Mouse (Mus musculus) brain, embryonic 18.5 days (tissue): ENCODE data around the gene Il2ra.
A peak's percentile ranks its signal among the peaks of the same experiment; 100 is the strongest.
"Not testable (repeated sequence)": the region's sequence is repeated elsewhere in the genome, so short reads cannot be mapped to it uniquely, and the experiment has no call there.

Experiments used
- DNase-seq: peaks from one replicate; pipeline ENCODE4 v3.0.0-alpha.2; 2012; ENCODE audit warnings: low read depth, low spot score

Il2ra gene

DNA sequence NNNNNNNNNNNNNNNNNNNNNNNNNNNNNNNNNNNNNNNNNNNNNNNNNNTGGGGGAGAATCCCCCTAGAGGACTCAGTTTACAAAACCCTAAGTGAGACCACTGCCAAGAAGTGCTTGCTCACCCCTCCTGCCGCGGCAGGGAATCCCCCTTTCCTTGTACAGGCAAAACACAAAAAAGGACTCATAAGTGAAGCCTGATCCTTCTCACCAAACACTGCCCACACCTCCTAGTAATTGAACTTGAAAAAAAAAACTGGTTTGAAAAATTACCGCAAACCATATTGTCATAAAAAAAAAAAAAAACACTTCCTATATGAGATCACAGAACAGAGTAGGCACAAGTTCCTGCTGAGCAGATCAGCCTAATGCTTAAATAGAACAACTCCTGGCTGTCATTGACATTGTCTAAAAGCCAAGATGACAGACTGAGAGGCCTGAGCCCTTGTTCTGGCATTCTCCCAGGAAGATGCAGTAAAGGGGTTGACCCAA, at the start of gene Il2ra:
Gene Il2ra, plus strand, starts transcription at position 357 of the 491 bp plus-strand sequence.
- DNase-seq = no peak

DNA sequence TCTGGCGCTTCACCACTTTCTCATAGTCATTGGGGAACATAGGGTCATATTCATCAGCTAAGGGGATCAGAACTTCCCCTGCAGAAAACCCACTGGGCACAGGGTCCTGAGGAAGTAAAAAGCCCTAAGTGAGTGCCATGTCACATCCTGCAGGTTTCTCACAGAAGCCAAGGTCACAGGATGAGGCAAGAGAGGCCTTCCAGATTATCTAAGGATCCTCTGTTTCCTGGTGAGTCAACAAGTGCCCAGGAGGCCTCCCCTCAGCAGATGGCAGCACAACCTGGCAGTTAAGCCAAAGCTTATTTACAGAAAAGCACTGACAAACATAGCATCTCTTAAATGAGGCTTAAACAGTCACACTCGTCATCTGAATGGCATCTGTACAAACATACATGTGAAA, 45.9 kb upstream of the Il2ra start:
- DNase-seq = no peak

DNA sequence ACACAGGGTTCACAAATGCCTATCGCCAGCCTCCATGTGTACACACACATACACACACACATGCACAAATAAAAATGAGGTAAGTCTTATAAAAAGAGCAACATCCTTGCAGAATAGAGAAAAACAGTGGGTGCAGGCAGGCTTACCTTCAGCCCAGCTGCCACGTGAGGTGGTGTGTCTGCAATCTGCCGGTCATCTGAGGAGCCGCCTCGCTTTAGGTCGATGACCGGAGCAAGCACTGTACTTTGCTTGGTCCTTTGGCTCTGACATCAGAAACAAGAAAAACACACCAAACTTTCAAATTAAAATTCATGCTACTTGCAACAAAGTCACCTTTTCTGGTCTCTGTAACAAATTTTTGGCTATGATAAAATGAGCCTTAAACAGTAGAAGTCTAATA, 44.7 kb upstream of the Il2ra start:
- no peak for DNase-seq

DNA sequence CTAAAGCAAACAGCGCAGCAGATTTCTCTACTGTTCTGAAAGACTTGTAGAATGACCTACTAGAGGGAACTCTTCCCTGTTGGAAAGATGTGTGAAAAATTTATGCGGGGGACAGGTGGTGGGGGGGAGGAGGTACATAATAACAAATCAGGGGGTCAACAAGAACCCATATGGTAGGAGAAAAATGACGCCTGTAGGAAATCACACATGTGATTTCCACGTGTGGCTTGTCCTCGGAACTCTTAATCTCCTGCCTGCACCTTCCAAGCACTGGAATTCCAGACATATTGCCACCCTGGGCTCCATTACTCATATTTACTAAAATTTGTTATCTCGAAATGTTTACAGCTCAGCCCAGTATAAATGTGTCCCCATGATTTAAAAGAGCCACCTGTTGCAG, 40.8 kb upstream of the Il2ra start:
- DNase-seq = no peak

DNA sequence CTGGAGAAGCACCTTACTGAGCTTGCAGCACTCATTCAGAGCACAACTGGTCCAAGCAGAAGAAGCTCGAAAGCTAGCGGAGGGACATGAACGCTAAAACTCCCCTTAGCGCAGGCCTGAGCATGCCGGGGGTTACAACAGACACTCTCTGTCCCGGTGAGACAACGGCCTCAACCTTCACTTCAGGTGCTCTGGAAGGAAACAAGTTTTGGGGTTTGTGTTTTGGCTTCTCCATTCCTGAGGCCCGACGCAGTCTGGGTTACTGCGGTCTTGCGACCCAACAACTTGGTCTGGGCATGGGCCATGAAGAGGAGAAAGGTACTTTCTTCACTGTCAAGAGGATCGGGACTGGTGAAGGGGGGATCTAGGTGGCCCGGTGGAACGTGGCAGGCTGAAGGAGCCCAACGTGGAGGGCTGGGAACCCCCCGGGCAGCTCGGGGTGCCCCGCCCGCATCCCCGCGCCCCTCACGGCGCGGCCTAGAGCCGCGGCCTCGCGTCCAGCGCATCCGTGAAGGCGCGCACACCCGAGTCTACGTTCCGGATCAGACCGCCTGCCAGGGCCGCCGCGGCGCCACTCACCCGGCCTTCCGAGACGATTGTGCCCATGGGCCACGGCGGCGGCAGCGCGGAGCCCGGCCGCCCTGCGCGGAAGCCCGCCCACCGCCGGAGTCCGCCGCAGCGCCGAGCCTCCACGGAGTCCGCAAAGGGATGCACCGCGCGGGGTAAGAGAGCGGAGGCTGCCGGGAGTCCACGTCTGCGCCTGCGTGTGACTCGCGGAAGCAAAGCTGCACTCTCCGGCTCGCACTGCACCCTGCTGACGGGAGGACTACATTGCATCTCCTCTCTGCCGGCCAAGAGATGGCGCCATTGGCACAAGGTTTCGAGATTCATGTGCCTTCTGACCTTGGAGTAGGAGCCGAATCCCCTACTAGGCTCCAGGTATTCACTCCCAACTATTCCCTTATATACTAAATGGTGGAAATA, 39.8 kb upstream of the Il2ra start:
- DNase-seq = peak; percentile 84

DNA sequence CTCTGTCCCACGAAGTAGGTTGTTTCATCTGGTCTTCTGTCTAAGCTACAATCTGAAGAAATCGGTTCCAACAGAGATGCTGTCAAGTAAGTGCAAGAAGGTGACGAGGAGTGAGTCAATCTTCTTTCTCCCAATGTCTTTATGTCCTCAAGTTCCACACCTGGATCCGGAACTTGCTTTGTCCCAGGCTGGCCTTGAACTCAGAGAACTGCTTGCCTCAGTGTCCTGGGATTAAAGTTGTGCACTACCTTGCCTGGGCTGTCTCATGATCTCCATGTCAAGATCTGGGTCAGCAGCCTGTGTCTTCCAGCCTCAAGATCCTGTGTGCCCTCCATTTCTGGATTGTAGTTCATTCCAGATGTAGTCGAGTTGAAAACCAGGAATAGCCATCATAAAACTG, 38.6 kb upstream of the Il2ra start, which contains the start of gene Rbm17:
Gene Rbm17, minus strand, starts transcription at position 101 of the 400 bp plus-strand sequence.
- no peak for DNase-seq

DNA sequence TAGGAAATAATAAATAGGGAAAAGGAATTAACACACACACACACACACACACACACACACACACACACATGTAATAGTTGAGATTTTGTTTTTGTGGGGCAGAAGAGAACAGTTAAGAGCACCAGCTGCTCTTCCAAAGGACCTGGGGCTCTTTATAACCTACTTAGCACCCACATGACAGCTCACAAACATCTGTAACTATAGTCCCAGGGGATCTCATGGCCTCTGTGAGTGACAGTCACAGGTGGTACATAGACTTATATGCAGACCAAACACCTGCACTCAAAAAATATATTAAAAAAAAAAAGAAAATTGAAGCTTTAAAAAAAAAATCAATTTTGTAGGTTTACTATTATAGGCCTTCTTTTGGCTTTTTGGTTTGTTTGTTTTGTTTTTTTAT, 37.7 kb upstream of the Il2ra start:
- DNase-seq = no peak

DNA sequence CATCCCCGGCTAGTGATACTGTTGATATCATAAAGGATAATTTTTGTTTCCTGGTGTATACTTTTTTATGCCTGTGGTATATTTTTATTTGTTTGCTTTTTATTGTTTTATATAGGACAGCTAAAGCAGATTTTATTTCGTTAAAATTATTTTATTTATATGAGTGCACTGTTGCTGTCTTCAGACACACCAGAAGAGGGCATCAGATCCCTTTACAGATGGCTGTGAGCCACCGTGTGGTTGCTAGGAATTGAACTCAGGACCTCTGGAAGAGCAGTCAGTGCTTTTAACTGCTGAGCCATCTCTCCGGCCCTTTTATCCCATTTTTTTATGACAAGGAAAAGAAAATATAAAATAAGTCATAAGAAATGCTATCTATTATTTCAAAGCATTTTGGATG, 35.9 kb upstream of the Il2ra start:
- DNase-seq = not testable (repeated sequence)

DNA sequence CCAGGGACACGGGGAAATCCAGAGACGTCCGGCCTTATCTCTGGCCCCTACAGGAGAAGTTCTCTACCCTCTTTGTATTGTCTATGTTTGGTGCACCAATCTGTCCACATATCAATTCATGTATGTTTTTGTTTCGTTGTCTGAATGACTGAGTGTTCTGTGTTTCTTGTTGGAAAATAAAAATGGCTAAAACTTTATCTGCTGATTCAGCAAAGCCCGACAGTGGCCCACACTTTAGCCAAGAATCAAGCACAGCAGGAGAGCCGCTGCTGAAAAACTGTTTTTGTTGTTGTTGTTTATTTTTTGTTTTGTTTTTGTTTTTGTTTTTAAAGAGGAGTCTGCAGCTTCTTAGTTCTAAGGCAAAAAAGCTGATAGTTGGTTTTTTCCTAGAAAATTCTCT, 29.7 kb upstream of the Il2ra start:
- not testable (repeated sequence) for DNase-seq

DNA sequence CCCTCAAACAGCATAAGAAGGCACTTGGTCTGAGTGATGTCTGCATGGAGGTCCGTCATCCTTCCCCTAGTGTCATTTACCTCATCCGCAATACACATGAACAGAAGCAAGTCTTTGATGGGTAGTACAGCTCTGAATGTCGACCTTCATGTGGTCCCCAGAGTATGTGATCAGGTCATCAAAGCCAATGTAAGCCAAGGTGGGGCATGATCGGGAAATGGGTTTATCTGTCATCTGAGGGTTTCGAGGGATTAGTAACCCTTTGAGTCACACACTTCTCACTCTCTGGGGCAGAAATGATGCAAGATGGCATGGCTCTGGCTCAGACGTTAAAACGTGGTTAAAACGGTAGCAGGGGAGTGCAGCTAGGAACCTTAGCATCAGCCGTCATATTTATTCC, 25.8 kb upstream of the Il2ra start:
- no peak for DNase-seq

DNA sequence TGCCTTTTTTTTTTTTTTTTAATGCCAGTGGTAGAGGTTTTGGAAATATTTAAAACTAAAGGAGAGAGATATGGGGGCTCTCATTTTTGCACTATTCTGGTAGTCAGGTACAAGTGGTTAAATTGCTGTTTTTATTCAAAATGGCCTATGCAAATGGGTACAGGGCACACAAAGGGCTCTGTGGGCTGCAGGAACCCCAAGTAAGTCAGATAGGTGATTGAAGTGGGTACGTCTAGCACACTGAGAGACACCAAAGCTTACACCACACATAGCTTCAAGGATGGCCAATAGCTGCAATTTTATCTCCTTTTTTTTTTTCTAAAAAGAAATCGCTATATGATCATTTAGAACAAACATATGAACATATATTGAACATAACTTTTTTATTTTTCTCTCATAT, 23.0 kb upstream of the Il2ra start:
- DNase-seq = no peak

DNA sequence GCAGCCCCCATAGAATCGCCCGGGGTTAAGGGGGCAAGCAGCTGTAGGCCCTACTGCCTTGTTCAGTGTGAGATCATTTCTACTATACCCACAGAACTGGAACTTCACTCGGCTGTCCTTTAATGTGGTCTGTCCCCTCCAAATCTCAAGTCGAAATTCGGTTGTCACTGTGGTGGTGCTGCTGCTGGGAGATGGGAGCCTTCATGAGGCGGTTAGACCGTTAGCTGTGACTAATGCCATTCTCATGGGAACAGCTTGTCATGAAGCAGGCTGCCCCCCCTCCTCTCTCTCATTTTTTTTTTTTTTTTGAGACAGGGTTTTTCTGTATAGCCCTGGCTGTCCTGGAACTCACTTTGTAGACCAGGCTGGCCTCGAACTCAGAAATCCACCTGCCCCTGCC, 19.4 kb upstream of the Il2ra start:
- no peak for DNase-seq

DNA sequence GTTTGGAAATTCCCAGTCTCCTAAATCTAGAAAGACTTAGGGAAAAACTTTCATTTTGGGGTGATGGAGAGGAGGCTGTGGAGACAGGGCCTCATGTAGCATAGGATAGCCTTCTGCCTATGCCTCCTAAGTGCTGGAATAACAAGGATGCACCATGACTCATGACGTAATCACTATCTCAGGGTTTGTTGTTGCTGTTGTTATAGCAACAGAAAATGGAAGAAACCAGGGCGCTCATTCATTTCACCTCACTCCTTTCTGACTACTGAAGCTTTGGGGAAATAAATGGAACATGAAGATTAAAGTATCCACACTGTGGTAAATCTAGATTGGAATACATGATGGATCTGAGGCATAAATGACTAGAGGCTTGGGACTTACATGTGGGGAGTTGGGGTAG, 18.9 kb upstream of the Il2ra start:
- no peak for DNase-seq

DNA sequence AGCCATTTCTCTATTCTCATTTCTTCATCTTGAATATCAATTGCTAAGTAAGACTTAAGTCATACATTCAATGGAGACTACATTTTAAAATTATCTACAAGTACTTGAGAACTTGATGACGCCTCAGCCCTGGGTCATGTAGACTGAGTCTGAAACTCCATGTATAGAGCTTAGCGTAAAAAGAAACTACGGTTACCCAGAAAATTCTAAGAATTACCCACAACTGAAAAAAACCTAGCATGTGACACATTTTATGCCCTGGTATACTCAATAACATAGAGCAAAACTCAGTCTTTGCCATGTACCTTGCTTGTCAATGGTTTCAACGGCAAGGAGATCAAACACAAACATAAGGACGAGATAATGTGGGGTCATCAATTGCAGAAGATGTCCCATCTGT, 16.7 kb upstream of the Il2ra start, which contains the start of gene Gm17490:
Gene Gm17490, minus strand, starts transcription at position 375 of the 400 bp plus-strand sequence.
- DNase-seq = no peak

DNA sequence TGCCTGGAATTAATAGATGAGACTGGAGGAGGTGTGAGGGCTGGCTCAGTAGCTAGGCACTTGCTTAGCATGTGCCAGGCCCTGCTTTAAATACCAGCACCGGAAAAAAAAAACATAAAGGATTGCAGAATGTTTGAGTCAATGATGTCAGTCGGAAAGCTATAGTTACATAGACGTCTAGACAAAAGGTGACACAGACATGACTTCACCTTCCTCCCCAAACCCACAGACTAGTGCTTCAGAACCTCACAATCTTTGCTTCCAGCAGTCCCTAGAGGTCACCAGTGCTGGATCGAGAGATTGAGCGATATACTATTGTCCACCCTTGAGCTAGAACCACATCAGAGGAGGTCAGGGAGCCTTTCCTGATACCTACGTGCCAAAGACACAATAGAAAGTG, 7.6 kb upstream of the Il2ra start:
- DNase-seq = no peak

DNA sequence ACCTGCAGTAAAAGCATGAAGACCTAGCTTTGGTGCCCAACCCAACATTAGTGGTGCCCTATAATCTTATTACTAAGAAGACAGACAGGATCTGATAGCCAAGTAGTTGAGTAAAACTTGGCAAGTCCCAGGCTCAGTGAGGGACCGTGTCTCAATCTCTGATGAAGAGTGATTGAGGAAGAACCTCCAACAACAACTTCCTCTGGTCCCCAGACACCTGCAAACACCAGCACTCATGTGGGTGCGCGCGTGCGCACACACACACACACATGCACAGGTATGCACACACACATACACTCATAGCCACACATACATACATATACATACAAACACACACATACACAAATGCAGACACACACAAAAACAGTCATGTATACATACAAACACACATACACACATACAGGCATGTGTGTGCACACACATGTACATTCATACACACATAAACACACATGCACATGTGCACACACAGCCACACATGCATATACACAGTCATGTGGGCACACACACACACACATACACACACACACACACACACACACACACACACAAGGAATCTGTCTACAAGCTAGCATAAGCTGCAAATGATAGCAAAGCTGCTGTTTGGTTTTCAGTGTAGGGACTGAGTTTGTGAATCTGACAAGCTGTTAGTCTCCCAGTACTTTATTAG, 7.0 kb upstream of the Il2ra start:
- DNase-seq = no peak

DNA sequence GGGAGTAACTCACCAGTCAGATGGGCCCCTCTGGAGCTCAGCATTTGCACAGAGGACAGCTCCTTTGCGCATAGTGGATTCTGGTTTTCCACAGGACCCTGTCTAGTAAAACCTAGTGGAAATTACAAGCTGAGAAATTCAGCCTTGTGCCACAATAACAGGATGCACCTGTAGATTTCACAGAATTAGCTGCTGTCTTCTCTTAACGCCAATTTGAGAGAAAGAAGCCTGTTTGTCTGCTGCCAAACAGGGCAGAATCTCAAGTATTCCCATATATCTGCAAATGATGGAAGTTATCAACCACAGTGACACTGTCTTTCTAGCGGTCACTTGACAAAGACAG, 6.5 kb upstream of the Il2ra start:
- DNase-seq = no peak

DNA sequence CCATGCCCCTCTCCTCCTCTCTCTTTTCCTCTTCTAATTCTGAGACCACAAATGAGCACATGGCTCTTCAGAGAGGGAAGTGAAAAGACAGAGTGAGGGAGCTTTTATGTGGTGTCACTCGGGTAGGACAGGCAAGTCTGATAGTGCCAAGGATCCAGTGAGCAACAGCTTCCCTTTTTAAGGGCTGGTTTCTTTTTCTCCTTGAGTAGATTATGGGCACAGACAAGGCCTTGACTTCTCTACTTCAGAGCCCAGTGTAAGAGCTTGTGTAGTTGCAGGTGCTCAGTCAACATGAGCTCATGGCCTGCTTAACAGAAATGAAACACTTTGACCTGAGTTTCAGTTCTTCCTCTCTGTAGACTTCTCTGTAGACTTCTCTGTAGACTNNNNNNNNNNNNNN, 5.5 kb upstream of the Il2ra start:
- DNase-seq = no peak

DNA sequence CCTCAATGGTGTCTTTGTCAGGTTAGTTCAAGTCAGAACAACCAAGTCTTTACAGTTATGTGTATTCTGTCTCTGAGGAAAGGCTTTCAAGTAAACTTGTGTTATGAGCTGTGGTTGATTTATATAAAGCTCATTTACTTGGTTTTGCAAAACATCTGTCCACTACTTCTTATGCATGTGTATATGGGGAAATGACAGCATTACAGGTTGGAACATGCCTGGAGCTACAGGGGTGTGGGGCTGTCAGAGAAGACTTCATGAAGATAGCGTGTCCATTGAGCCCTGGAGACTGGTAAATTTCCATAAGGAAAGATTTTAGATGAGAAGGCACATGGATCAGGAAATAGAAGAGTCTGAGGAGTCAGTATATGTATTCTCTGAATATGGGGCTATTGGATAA, 1.4 kb downstream of the Il2ra start:
- no peak for DNase-seq

DNA sequence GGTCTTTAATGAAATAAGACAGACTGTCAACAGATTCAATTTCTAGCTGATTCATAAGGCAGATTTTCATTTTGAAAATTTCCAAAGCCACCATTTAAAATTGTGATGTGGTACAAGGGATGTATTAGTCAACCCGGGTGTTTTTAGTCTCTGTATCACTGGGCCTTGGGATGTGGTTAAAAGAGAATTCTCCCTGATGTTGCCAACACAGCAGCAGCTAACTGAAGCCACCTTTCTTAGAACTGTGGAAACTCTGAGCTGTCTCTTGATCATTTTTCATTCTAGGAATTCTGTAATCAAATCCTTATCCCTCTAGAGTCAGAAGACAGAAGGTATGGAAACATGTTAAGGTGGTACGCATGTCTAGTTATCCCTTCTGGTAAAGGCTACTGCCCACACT, 2.7 kb downstream of the Il2ra start:
- DNase-seq = no peak

DNA sequence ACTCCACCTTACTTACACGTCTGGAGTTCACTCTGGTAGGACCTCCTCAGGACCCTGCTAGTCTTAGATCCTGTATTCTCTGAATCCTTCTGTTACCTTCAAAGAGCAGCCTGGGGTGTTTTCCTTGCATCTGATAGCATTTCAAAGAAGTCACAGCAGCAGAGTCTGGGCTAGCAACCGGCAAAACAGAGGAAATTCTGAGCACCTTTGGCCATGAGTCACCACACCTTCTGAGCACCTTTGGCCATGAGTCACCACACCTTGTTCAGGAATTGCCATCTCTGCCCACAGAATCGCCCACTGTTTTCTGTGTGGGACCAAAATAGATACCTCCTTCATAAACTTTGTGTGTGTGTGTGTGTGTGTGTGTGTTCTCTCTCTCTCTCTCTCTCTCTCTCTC, 8.9 kb downstream of the Il2ra start:
- no peak for DNase-seq

DNA sequence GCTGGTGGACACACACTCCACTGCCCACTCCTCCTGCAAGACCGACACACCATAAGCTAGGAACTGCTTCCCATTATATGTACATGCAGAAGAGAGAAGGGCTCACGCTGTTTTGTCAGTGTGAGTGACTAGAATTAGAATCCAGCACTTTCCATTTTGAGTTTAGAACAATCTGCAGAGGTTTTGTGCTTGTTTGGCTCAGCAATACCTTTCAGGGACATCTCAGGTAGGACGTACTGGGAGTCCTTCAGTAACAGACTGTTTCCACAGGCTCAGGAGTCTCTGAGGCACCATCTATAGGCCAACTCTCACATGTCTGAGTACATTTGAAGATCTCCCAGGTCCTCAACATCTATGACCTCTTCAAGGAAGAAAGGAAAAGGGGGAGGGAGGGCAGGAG, 9.6 kb downstream of the Il2ra start:
- no peak for DNase-seq

DNA sequence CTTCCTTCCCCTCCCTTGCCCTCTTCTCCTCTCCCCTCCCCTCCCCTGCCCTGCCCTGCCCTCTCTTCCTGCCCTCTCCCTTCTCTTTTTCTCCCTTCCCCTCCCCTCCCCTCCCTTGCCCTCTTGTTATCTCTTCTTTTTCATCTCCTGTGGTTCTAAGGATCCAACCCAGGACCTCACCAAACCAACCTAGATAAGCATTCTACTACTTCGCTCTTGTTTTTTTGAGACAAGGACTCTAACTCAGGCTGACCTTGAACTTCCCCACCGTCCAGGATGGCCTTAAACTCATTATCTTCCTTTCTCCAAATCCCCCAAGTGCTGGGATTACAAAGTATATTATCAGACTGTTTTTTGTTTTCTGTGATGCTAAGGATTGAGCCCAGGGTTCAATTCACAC, 10.2 kb downstream of the Il2ra start:
- no peak for DNase-seq
